ENCODE assay signal across 9 mouse cellular contexts in genomic region chr2:93227713-93228479, GRCm38 (mm10). TPM values are rescaled to one million over a fixed set of nuclear protein-coding genes. Genes with fewer than 3 reads are reported as not detected.
A peak's percentile ranks its signal among the peaks of the same experiment; 100 is the strongest.
DNase-seq lines count a peak whose midpoint lies in the region; ATAC-seq and TF ChIP-seq lines count a peak whose summit lies in the region.
"Had no signal": no experiment of that assay in that cellular context is flagged by ENCODE, and none has a peak within 500 bp of the region (broad histone marks: within the 10 kb centered on the region; RNA-seq: fewer than 3 reads in every experiment).

No protein-coding gene starts in this region.

- no peak overlapping the region for H3K27ac ChIP-seq in embryonic facial prominence, embryonic 12.5 days
- peak overlapping the region; percentile 53 for H3K27ac ChIP-seq in stomach, postnatal 0 days (replicated peaks)
- H3K27ac ChIP-seq: macrophage had no signal

- ATAC-seq in embryonic facial prominence, embryonic 12.5 days (ENCODE audit: insufficient number of reproducible peaks, insufficient read depth, low FRiP score, low TSS enrichment) = peak; percentile 71; the same call in 1 of the 2 replicates
- ATAC-seq in stomach, postnatal 0 days (ENCODE audit: low FRiP score, low TSS enrichment) = peak; percentile 56; the same call in 1 of the 2 replicates

- no peak for TF ChIP-seq CTCF in stomach, postnatal 0 days (IDR thresholded peaks at IDR 0.05; ENCODE audit: low read depth)

- intact Hi-C loops in left cerebral cortex, postnatal 4 days (cut with DNase I) = no loop called here

- peaks cover 15% of the 10 kb centered on the region for H3K4me1 ChIP-seq in embryonic facial prominence, embryonic 12.5 days
- no peaks in the 10 kb centered on the region for H3K4me1 ChIP-seq in stomach, postnatal 0 days (replicated peaks; ENCODE audit: control insufficient read depth, insufficient read depth)

- no peak overlapping the region for H3K9ac ChIP-seq in embryonic facial prominence, embryonic 12.5 days
- no peak overlapping the region for H3K9ac ChIP-seq in stomach, postnatal 0 days (ENCODE audit: low read length)

- no peak for TF ChIP-seq EP300 in stomach, postnatal 0 days (optimal IDR thresholded peaks at IDR 0.05)

- H3K9me3 ChIP-seq in embryonic facial prominence, embryonic 12.5 days = no peaks in the 10 kb centered on the region
- H3K9me3 ChIP-seq in stomach, postnatal 0 days (ENCODE audit: control insufficient read depth, low read length) = no peaks in the 10 kb centered on the region

- no peak overlapping the region for H3K4me3 ChIP-seq in embryonic facial prominence, embryonic 12.5 days
- no peak overlapping the region for H3K4me3 ChIP-seq in stomach, postnatal 0 days (ENCODE audit: low read depth, low read length)

- 28% methylated on average over 9 of the region's 9 CpGs for WGBS in embryonic facial prominence, embryonic 12.5 days
- 58% methylated on average over 9 of the region's 9 CpGs for WGBS in stomach, postnatal 0 days

- no peaks in the 10 kb centered on the region for H3K36me3 ChIP-seq in embryonic facial prominence, embryonic 12.5 days
- H3K36me3 ChIP-seq in stomach, postnatal 0 days (ENCODE audit: control insufficient read depth, insufficient read depth, low read length) = no peaks in the 10 kb centered on the region

- H3K27me3 ChIP-seq in embryonic facial prominence, embryonic 12.5 days = no peaks in the 10 kb centered on the region
- no peaks in the 10 kb centered on the region for H3K27me3 ChIP-seq in stomach, postnatal 0 days (ENCODE audit: control insufficient read depth, insufficient read depth, low read length)

- H3K4me2 ChIP-seq in embryonic facial prominence, embryonic 12.5 days (replicated peaks) = no peak overlapping the region
- no peak overlapping the region for H3K4me2 ChIP-seq in stomach, postnatal 0 days (replicated peaks; ENCODE audit: low read depth)

- peak; percentile 88 for DNase-seq in left cerebral cortex, postnatal 4 days
- no peak for DNase-seq in left cerebral cortex, adult 9 months (ENCODE audit: low spot score in 2 of 2)
- peak; percentile 24 for DNase-seq in kidney, adult 18-20 months
- DNase-seq in lung, postnatal 10 days = peak; percentile 71
- peak; percentile 22 for DNase-seq in stomach, postnatal 0 days (ENCODE audit: low spot score)
- DNase-seq in gastrocnemius, adult 8-10 months (ENCODE audit: low spot score in 2 of 2) = no peak
- DNase-seq in ovary, adult 18-20 months (ENCODE audit: low spot score) = no peak

RNA-seq across cellular contexts. Expression of gene Trp53i11, which starts 40.5 kb away (rescaled TPM):
- total RNA-seq in left cerebral cortex, postnatal 4 days (2021) = 10 to 100 TPM; 89.0 to 93.9 TPM
- 36.8 and 37.0 TPM in 2 replicates for polyA plus RNA-seq in embryonic facial prominence, embryonic 12.5 days (2016; fragmentation: Nextera tagmentation; extraction: Ambion mirVana)
- polyA plus RNA-seq in stomach, postnatal 0 days (2015; fragmentation: Nextera tagmentation; extraction: Ambion mirVana) = 17.3 and 27.8 TPM in 2 replicates
- 1 to 10 TPM; 1.8 to 5.2 (median 3.3) TPM for total RNA-seq in gastrocnemius, adult 8-10 months (2022)

Comparison
In these comparisons a context has a peak if more than half of its experiments do, and no peak if none do; other contexts are left out.
1. DNase-seq: peak in left cerebral cortex, postnatal 4 days (single experiment), kidney, adult 18-20 months (single experiment), lung, postnatal 10 days (single experiment) and stomach, postnatal 0 days (single experiment); none in left cerebral cortex, adult 9 months (0 of 2), gastrocnemius, adult 8-10 months (0 of 2) and ovary, adult 18-20 months (single experiment).
2. RNA of gene Trp53i11, which starts 40.5 kb away (total RNA-seq): 89.0 to 93.9 TPM in left cerebral cortex, postnatal 4 days; 1.8 to 5.2 TPM in gastrocnemius, adult 8-10 months; every median in the first group is over 10 times any median in the second.